Mouse (Mus musculus) heart, postnatal 0 days (tissue): ENCODE measurements around the gene Hoxc8.

Experiments
- CTCF ChIP-seq: IDR thresholded peaks from 2 replicates; pipeline ENCODE4 v1.5.1; 2016; ENCODE audit warnings: antibody characterized with exemption, control low read depth, low read depth
- EP300 ChIP-seq: IDR thresholded peaks from 2 replicates; pipeline ENCODE4 v1.6.1; 2016; ENCODE audit warnings: antibody characterized with exemption, low read depth

GRCm38 (mm10) chr15:102976631-102977422 lies 13.6 kb upstream of the Hoxc8 start:
- TF ChIP-seq CTCF (no peak), EP300 (no peak)
